Mouse (Mus musculus): ENCODE results near the gene Sh3d19.

GRCm38 (mm10) chr3:86021651-86022050 lies 50.7 kb downstream of the Sh3d19 start:
- no peak for TF ChIP-seq CTCF (IDR thresholded peaks at IDR 0.05; ENCODE audit: control insufficient read depth, insufficient read depth, insufficient replicate concordance, low read depth, low read length)
- no peak for TF ChIP-seq POLR2A (IDR thresholded peaks at IDR 0.05; ENCODE audit: control insufficient read depth, low read depth, low read length)

All from testis, adult 2 months (tissue).